Mouse (Mus musculus): ENCODE measurements around the gene Cfl1. TPM values are rescaled to one million over a fixed set of nuclear protein-coding genes. Genes with fewer than 3 reads are reported as not detected.

Gene Cfl1
- total and polyA plus RNA-seq, 3 experiments: 818 to 1,768 (median 999) TPM

DNA sequence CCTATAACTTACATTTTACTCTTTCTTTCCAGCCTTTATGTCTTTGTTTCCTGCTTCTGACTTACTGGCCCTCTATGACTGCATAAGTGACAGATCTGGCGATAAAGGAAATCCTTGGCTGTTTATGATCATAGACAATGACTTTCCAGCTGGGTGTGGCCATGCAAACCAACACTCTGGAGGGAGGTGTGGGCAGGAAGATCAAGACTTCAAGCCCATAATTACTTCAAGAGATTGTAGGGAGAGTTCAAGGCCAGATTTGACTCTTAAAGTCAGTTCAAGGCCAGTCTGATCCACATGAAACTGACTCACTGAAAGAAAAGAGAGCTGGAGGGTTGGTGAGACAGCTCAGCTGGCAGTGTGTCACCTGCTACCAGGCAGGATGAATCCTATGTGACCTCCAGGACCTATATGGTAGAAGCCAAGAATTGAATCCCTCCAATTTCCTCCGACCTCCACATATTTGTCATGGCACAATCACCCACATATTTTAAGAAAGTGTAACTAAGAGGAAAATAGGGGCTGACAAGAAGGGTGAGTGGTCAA is 10.1 kb downstream of the Cfl1 start:
- H3K4me2 ChIP-seq (ENCODE audit: insufficient read depth, low read depth, poor library complexity, severe bottlenecking): no peak overlapping the region
- no peak overlapping the region for H3K9ac ChIP-seq (ENCODE audit: insufficient read depth, low read depth)
- TF ChIP-seq MAFK (IDR thresholded peaks at IDR 0.05; ENCODE audit: insufficient replicate concordance, low read length) (no peak), POLR2AphosphoS2 (IDR thresholded peaks at IDR 0.05; ENCODE audit: low read depth, low read length) (no peak), KAT2A (IDR thresholded peaks at IDR 0.05; ENCODE audit: insufficient replicate concordance, low read length) (no peak), TCF12 (IDR thresholded peaks at IDR 0.05; ENCODE audit: low read depth, low read length) (no peak), CTCF (conservative IDR thresholded peaks at IDR 0.05 in 1 of 2, IDR thresholded peaks at IDR 0.05 in 1 of 2; ENCODE audit: low read depth in 2 of 2, low read length in 2 of 2) (no peak), MEF2A (IDR thresholded peaks at IDR 0.05; ENCODE audit: borderline replicate concordance, low read depth, low read length) (no peak), E2F4 (IDR thresholded peaks at IDR 0.05; ENCODE audit: insufficient replicate concordance, low read depth, low read length) (no peak), BHLHE40 (IDR thresholded peaks at IDR 0.05; ENCODE audit: low read depth, low read length) (no peak)
- H3K4me1 ChIP-seq (ENCODE audit: control insufficient read depth in 1 of 2, insufficient read depth in 2 of 2): no peaks in the 10 kb centered on the region; a peak in 1 of 4 replicates
- no peak overlapping the region for H3K4me3 ChIP-seq (replicated peaks in 1 of 3; ENCODE audit: low read depth in 2 of 3, low read length in 2 of 3, poor library complexity in 1 of 3)
- DNase-seq (ENCODE audit: extremely low read depth): no peak
- no peaks in the 10 kb centered on the region for H3K9me3 ChIP-seq (replicated peaks; ENCODE audit: low read length)
- in situ Hi-C loops (cut with MboI; ENCODE audit: low pct_ligation_motif_present, low pct_unique_long_range_greater_than_20kb, low sequenced_read_pairs): no loop called here
- H3K27me3 ChIP-seq (replicated peaks): no peaks in the 10 kb centered on the region
- peaks cover 27 to 59% of the 10 kb centered on the region in 2 experiments for H3K36me3 ChIP-seq (replicated peaks in 1 of 2; ENCODE audit: control insufficient read depth in 1 of 2, insufficient read depth in 1 of 2, low read length in 1 of 2)
- H3K79me2 ChIP-seq (replicated peaks; ENCODE audit: control insufficient read depth, extremely low read depth, insufficient read depth, poor library complexity, severe bottlenecking): no peaks in the 10 kb centered on the region
- no peak overlapping the region for H3K27ac ChIP-seq (ENCODE audit: insufficient read depth, low read depth)
- dilution Hi-C loops (cut with MboI; ENCODE audit: extremely low pct_ligation_motif_present, extremely low pct_unique_long_range_greater_than_20kb, low sequenced_read_pairs): no loop called here

DNA sequence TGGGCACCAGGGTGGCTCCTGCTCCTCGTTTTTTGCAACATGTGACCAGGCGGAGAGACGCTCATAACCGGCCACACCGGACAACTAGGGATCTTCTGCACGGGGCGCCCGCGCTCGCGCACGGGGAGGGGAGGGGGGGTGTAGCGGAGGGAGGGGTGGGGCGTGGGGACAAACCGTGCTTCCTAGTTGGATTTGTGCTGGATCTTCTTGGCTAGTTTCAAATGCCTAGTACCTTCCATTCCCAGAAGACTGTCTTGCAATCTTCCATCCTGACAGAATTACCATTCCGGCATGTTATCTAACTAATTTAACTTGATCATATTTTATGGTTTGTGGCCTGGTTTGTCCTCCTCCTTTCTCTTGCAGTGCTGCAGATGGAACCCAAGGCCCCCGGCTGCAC is 13.4 kb downstream of the Cfl1 start, which contains the start of gene 1700020D05Rik:
Gene 1700020D05Rik, minus strand, starts transcription at position 101 of the 400 bp plus-strand sequence.
- H3K4me3 ChIP-seq (replicated peaks in 1 of 3; ENCODE audit: low read depth in 2 of 3, low read length in 2 of 3, poor library complexity in 1 of 3): no peak within 1 kb of the TSS
- in situ Hi-C loops (cut with MboI; ENCODE audit: low pct_ligation_motif_present, low pct_unique_long_range_greater_than_20kb, low sequenced_read_pairs): no loop called here
- no peak for TF ChIP-seq SMC3 (IDR thresholded peaks at IDR 0.05; ENCODE audit: low read depth, low read length)
- no peak for DNase-seq (ENCODE audit: extremely low read depth)
- H3K79me2 ChIP-seq (replicated peaks; ENCODE audit: control insufficient read depth, extremely low read depth, insufficient read depth, poor library complexity, severe bottlenecking): no peaks in the 10 kb centered on the region
- H3K9ac ChIP-seq (ENCODE audit: insufficient read depth, low read depth): no peak within 1 kb of the TSS
- H3K27me3 ChIP-seq (replicated peaks): no peaks in the 10 kb centered on the region
- H3K9me3 ChIP-seq (replicated peaks; ENCODE audit: low read length): no peaks in the 10 kb centered on the region
- dilution Hi-C loops (cut with MboI; ENCODE audit: extremely low pct_ligation_motif_present, extremely low pct_unique_long_range_greater_than_20kb, low sequenced_read_pairs): no loop called here
- H3K4me2 ChIP-seq (ENCODE audit: insufficient read depth, low read depth, poor library complexity, severe bottlenecking): no peak within 1 kb of the TSS
- H3K27ac ChIP-seq (ENCODE audit: insufficient read depth, low read depth): no peak within 1 kb of the TSS
- H3K4me1 ChIP-seq (ENCODE audit: control insufficient read depth in 1 of 2, insufficient read depth in 2 of 2): no peaks in the 10 kb centered on the region
- H3K36me3 ChIP-seq (replicated peaks in 1 of 2; ENCODE audit: control insufficient read depth in 1 of 2, insufficient read depth in 1 of 2, low read length in 1 of 2): peaks cover 2 to 26% of the 10 kb centered on the region in 2 experiments

DNA sequence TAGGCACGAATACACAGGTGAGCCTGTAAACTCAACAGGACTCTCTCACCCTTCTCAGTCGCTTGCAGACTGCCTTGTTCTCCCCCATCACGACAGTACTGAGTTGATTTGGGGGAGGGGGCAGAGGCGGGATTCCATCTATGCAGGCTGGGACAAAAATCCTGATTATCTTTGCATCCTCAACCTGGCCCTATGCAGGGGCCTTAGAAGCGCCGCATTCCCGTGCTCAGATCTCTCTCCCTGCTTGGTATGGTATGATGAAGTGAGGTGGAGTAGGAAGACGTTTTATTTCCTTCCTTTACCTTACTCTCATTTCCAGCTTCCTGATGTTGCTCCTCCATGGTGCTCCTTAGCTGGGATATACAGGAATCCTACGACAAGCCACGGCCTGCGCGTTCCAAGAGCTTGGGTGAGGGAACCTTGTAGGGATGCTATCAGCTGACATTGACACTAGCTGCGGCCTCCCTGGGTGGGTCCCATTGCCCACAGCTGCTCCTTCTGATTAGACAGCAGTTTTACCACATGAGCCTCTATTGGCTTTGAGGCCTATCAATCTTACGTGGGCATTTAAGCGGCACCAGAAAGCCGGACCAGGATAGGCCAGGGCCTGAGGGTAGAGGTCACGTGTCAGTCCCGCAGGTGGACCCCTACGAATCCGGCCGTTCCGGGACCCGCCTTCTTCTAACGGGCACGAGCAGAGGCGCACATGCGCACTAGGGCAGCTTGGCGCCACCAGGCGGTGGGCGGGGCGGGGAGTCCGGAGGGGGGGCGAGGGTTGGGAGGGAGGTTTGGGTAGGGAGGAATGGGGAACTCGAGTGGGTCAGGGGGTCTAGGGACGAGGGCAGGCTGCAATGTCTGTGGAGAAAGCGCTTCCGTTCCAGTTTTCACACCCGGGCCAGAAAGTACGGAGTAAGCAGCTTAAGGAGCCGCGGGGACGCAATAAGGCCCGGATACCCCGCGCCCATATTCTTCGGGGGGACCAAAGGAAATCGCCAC is 20.1 kb downstream of the Cfl1 start, which contains the start of gene Snx32:
Gene Snx32, minus strand, starts transcription at position 508 of the 996 bp plus-strand sequence.
- H3K79me2 ChIP-seq (replicated peaks; ENCODE audit: control insufficient read depth, extremely low read depth, insufficient read depth, poor library complexity, severe bottlenecking): no peaks in the 10 kb centered on the region
- in situ Hi-C loops (cut with MboI; ENCODE audit: low pct_ligation_motif_present, low pct_unique_long_range_greater_than_20kb, low sequenced_read_pairs): no loop called here
- H3K27ac ChIP-seq (ENCODE audit: insufficient read depth, low read depth): no peak within 1 kb of the TSS
- H3K36me3 ChIP-seq (replicated peaks in 1 of 2; ENCODE audit: control insufficient read depth in 1 of 2, insufficient read depth in 1 of 2, low read length in 1 of 2): no peaks in the 10 kb centered on the region
- H3K4me1 ChIP-seq (ENCODE audit: control insufficient read depth in 1 of 2, insufficient read depth in 2 of 2): peaks cover 6 to 31% of the 10 kb centered on the region in 2 experiments
- dilution Hi-C loops (cut with MboI; ENCODE audit: extremely low pct_ligation_motif_present, extremely low pct_unique_long_range_greater_than_20kb, low sequenced_read_pairs): no loop called here
- H3K4me2 ChIP-seq (ENCODE audit: insufficient read depth, low read depth, poor library complexity, severe bottlenecking): peak within 1 kb of the TSS; percentile 89
- H3K27me3 ChIP-seq (replicated peaks): peaks cover 3% of the 10 kb centered on the region
- DNase-seq (ENCODE audit: extremely low read depth): peak; percentile 99
- H3K9ac ChIP-seq (ENCODE audit: insufficient read depth, low read depth): peak within 1 kb of the TSS; percentile 72
- H3K4me3 ChIP-seq (replicated peaks in 1 of 3; ENCODE audit: low read depth in 2 of 3, low read length in 2 of 3, poor library complexity in 1 of 3): peak within 1 kb of the TSS; percentile 63 to 79 (median 72)
- H3K9me3 ChIP-seq (replicated peaks; ENCODE audit: low read length): no peaks in the 10 kb centered on the region
- TF ChIP-seq ZMIZ1 (IDR thresholded peaks at IDR 0.05; ENCODE audit: low read depth, low read length): peak; percentile 48; the same call in 1 of the 2 replicates
- TF ChIP-seq MAFK (IDR thresholded peaks at IDR 0.05; ENCODE audit: insufficient replicate concordance, low read length): peak; percentile 89
- TF ChIP-seq JUN (IDR thresholded peaks at IDR 0.05; ENCODE audit: insufficient read depth, low read depth, low read length): no peak
- no peak for TF ChIP-seq PAX5 (IDR thresholded peaks at IDR 0.05; ENCODE audit: low read length)
- TF ChIP-seq SMC3 (IDR thresholded peaks at IDR 0.05; ENCODE audit: low read depth, low read length): no peak
- TF ChIP-seq HCFC1 (IDR thresholded peaks at IDR 0.05; ENCODE audit: low read depth, low read length): peak; percentile 67
- 0 out of 2 replicates have a peak, but pooled peaks have one; percentile 28 for TF ChIP-seq MEF2A (IDR thresholded peaks at IDR 0.05; ENCODE audit: borderline replicate concordance, low read depth, low read length)
- no peak for TF ChIP-seq UBTF (IDR thresholded peaks at IDR 0.05; ENCODE audit: low read depth, low read length)
- peak; percentile 96 for TF ChIP-seq CHD2 (IDR thresholded peaks at IDR 0.05; ENCODE audit: low read length)
- TF ChIP-seq SIN3A (IDR thresholded peaks at IDR 0.05; ENCODE audit: low read length): peak; percentile 99
- peak; percentile 95 for TF ChIP-seq USF2 (conservative IDR thresholded peaks at IDR 0.05; ENCODE audit: low read depth, low read length)
- peak; percentile 71 for TF ChIP-seq MXI1 (IDR thresholded peaks at IDR 0.05; ENCODE audit: low read depth, low read length)
- peak; percentile 51; the same call in 1 of the 2 replicates for TF ChIP-seq POLR2A (IDR thresholded peaks at IDR 0.05; ENCODE audit: low read depth, low read length)
- TF ChIP-seq EP300 (IDR thresholded peaks at IDR 0.05; ENCODE audit: low read length): no peak
- TF ChIP-seq MYC (IDR thresholded peaks at IDR 0.05; ENCODE audit: low read depth, low read length): peak; percentile 37; the same call in 1 of the 2 replicates
- TF ChIP-seq NRF1 (IDR thresholded peaks at IDR 0.05; ENCODE audit: low read depth, low read length): peak; percentile 87
- no peak for TF ChIP-seq KAT2A (IDR thresholded peaks at IDR 0.05; ENCODE audit: insufficient replicate concordance, low read length)
